Mouse (Mus musculus) splenic B cell, adult 2 months (primary cell): ENCODE data around the gene Slc39a11.

ENCODE experiments used
- DNase-seq: peaks from one replicate; pipeline ENCODE4 v3.0.0-alpha.2; 2011; ENCODE audit warnings: low read depth, low spot score
- H3K27me3 ChIP-seq: 2 replicates; pipeline ENCODE4 v1.6.1; 2012; ENCODE audit warnings: mild to moderate bottlenecking, low read length, moderate library complexity, mixed read lengths; ENCODE audit not compliant: control insufficient read depth, poor library complexity, insufficient read depth, severe bottlenecking
- H3K36me3 ChIP-seq: 2 replicates; pipeline ENCODE4 v1.6.1; 2012; ENCODE audit warnings: mild to moderate bottlenecking, low read length, moderate library complexity, mixed read lengths; ENCODE audit not compliant: control insufficient read depth, poor library complexity, insufficient read depth, severe bottlenecking

The Slc39a11 gene

GRCm38 (mm10) chr11:113484037-113484436 lies 165.8 kb downstream of the Slc39a11 start:
- DNase-seq, result no peak

GRCm38 (mm10) chr11:113477550-113477949 lies 172.3 kb downstream of the Slc39a11 start:
- DNase-seq, result no peak
- Histone ChIP-seq H3K27me3 (no peaks in the 10 kb centered on the region), H3K36me3 (no peaks in the 10 kb centered on the region)

More at GRCm38 (mm10) chr11:113484037-113484436, 165.8 kb downstream of the Slc39a11 start:
- Histone ChIP-seq H3K27me3 (no peaks in the 10 kb centered on the region), H3K36me3 (no peaks in the 10 kb centered on the region)

GRCm38 (mm10) chr11:113476720-113477119 lies 173.2 kb downstream of the Slc39a11 start:
- Histone ChIP-seq H3K27me3 (no peaks in the 10 kb centered on the region), H3K36me3 (no peaks in the 10 kb centered on the region)
- DNase-seq, result no peak

- Histone ChIP-seq H3K36me3 (no peaks in the 10 kb centered on the region), H3K27me3 (no peaks in the 10 kb centered on the region)
- DNase-seq, result no peak
Measured at GRCm38 (mm10) chr11:113475491-113475890, 174.4 kb downstream of the Slc39a11 start.

GRCm38 (mm10) chr11:113473998-113474534 lies 175.8 kb downstream of the Slc39a11 start:
- DNase-seq, result no peak
- Histone ChIP-seq H3K27me3 (no peaks in the 10 kb centered on the region), H3K36me3 (no peaks in the 10 kb centered on the region)

- Histone ChIP-seq H3K27me3 (no peaks in the 10 kb centered on the region), H3K36me3 (no peaks in the 10 kb centered on the region)
- no peak for DNase-seq
Measured at GRCm38 (mm10) chr11:113471936-113472335, 177.9 kb downstream of the Slc39a11 start.

GRCm38 (mm10) chr11:113469919-113470785 lies 179.7 kb downstream of the Slc39a11 start:
- H3K36me3 ChIP-seq, result no peaks in the 10 kb centered on the region
- DNase-seq, result no peak
- no peaks in the 10 kb centered on the region for H3K27me3 ChIP-seq

- DNase-seq, result no peak
- Histone ChIP-seq H3K36me3 (no peaks in the 10 kb centered on the region), H3K27me3 (no peaks in the 10 kb centered on the region)
Measured at GRCm38 (mm10) chr11:113468016-113468415, 181.9 kb downstream of the Slc39a11 start.

GRCm38 (mm10) chr11:113467313-113467811 lies 182.5 kb downstream of the Slc39a11 start:
- H3K36me3 ChIP-seq, result no peaks in the 10 kb centered on the region
- no peak for DNase-seq
- no peaks in the 10 kb centered on the region for H3K27me3 ChIP-seq

- DNase-seq, result no peak
- H3K27me3 ChIP-seq, result no peaks in the 10 kb centered on the region
Measured at GRCm38 (mm10) chr11:113460118-113460517, 189.8 kb downstream of the Slc39a11 start.

GRCm38 (mm10) chr11:113458582-113459210 lies 191.2 kb downstream of the Slc39a11 start:
- Histone ChIP-seq H3K27me3 (no peaks in the 10 kb centered on the region), H3K36me3 (no peaks in the 10 kb centered on the region)
- peak; percentile 10 for DNase-seq

More at GRCm38 (mm10) chr11:113460118-113460517, 189.8 kb downstream of the Slc39a11 start:
- H3K36me3 ChIP-seq, result no peaks in the 10 kb centered on the region

- H3K27me3 ChIP-seq, result no peaks in the 10 kb centered on the region
- H3K36me3 ChIP-seq, result no peaks in the 10 kb centered on the region
- no peak for DNase-seq
Measured at GRCm38 (mm10) chr11:113452861-113453568, 196.9 kb downstream of the Slc39a11 start.

- Histone ChIP-seq H3K36me3 (no peaks in the 10 kb centered on the region), H3K27me3 (no peaks in the 10 kb centered on the region)
- no peak for DNase-seq
Measured at GRCm38 (mm10) chr11:113451301-113451700, 198.6 kb downstream of the Slc39a11 start.

- Histone ChIP-seq H3K27me3 (no peaks in the 10 kb centered on the region), H3K36me3 (no peaks in the 10 kb centered on the region)
- DNase-seq, result no peak
Measured at GRCm38 (mm10) chr11:113450665-113451064, 199.2 kb downstream of the Slc39a11 start.
